In genomic region chr19:37601968-37602848, GRCm38 (mm10) we compare ENCODE assay signal across 8 mouse cellular contexts. TPM values are rescaled to one million over a fixed set of nuclear protein-coding genes. Genes with fewer than 3 reads are reported as not detected.
DNase-seq lines count a peak whose midpoint lies in the region; ATAC-seq lines count a peak whose summit lies in the region.

No protein-coding gene starts in this region.

- no peak overlapping the region for H3K9ac ChIP-seq in hindbrain, embryonic 16.5 days (ENCODE audit: low read depth, low read length)
- peak overlapping the region; percentile 49; the same call in 1 of the 2 replicates for H3K9ac ChIP-seq in liver, embryonic 13.5 days
- no peak overlapping the region for H3K9ac ChIP-seq in neural tube, embryonic 14.5 days (replicated peaks; ENCODE audit: low read depth, low read length)

- peak overlapping the region; percentile 27; the same call in 1 of the 2 replicates for H3K4me2 ChIP-seq in hindbrain, embryonic 16.5 days (ENCODE audit: low read length)
- H3K4me2 ChIP-seq in liver, embryonic 13.5 days = peak overlapping the region; percentile 46
- H3K4me2 ChIP-seq in neural tube, embryonic 14.5 days (ENCODE audit: low read depth, low read length) = no peak overlapping the region; the same call in 1 of the 2 replicates

- no peaks in the 10 kb centered on the region for H3K27me3 ChIP-seq in hindbrain, embryonic 16.5 days (replicated peaks; ENCODE audit: control insufficient read depth, insufficient read depth, low read length)
- no peaks in the 10 kb centered on the region for H3K27me3 ChIP-seq in liver, embryonic 13.5 days
- no peaks in the 10 kb centered on the region for H3K27me3 ChIP-seq in neural tube, embryonic 14.5 days (ENCODE audit: control insufficient read depth, insufficient read depth, low read length)

- no peak overlapping the region for H3K27ac ChIP-seq in hindbrain, embryonic 16.5 days (ENCODE audit: low read depth, low read length)
- H3K27ac ChIP-seq in liver, embryonic 13.5 days = peak overlapping the region; percentile 75
- no peak overlapping the region for H3K27ac ChIP-seq in neural tube, embryonic 14.5 days (ENCODE audit: low read depth, low read length)

- 0 out of 2 replicates have a peak overlapping the region, but pooled peaks have one; percentile 5 for H3K4me3 ChIP-seq in hindbrain, embryonic 16.5 days (ENCODE audit: low read length)
- H3K4me3 ChIP-seq in liver, embryonic 13.5 days (replicated peaks) = peak overlapping the region; percentile 26
- H3K4me3 ChIP-seq in neural tube, embryonic 14.5 days (ENCODE audit: low read depth, low read length) = no peak overlapping the region

- H3K4me1 ChIP-seq in hindbrain, embryonic 16.5 days (ENCODE audit: control insufficient read depth, insufficient read depth, low read depth, low read length) = peaks cover 2% of the 10 kb centered on the region; the same call in 1 of the 2 replicates
- peaks cover 10% of the 10 kb centered on the region for H3K4me1 ChIP-seq in liver, embryonic 13.5 days (replicated peaks)
- H3K4me1 ChIP-seq in neural tube, embryonic 14.5 days (ENCODE audit: control insufficient read depth, insufficient read depth, low read length) = no peaks in the 10 kb centered on the region

- ATAC-seq in hindbrain, embryonic 16.5 days = peak; percentile 74
- peak; percentile 85 for ATAC-seq in liver, embryonic 13.5 days (ENCODE audit: low read depth)
- ATAC-seq in neural tube, embryonic 14.5 days (ENCODE audit: low read depth) = peak; percentile 63

- no peaks in the 10 kb centered on the region for H3K9me3 ChIP-seq in hindbrain, embryonic 16.5 days (ENCODE audit: control insufficient read depth, low read length)
- no peaks in the 10 kb centered on the region for H3K9me3 ChIP-seq in liver, embryonic 13.5 days (replicated peaks)
- H3K9me3 ChIP-seq in neural tube, embryonic 14.5 days (ENCODE audit: control insufficient read depth, low read length) = no peaks in the 10 kb centered on the region

- peak; percentile 29 to 47 for DNase-seq in right cerebral cortex, adult 2 months (ENCODE audit: low spot score in 2 of 2)
- no peak for DNase-seq in right cerebral cortex, postnatal 14 days
- peak; percentile 78 for DNase-seq in adipocyte (ENCODE audit: low spot score)
- peak; percentile 10 for DNase-seq in fat pad, adult 2 months (ENCODE audit: extremely low read depth, low read depth, low spot score)
- DNase-seq in liver, embryonic 13.5 days = peak; percentile 41
- no peak for DNase-seq in testis, postnatal 14 days (ENCODE audit: low spot score)

- 37% methylated on average over 22 of the region's 22 CpGs for WGBS in hindbrain, embryonic 16.5 days
- WGBS in liver, embryonic 13.5 days (ENCODE audit: insufficient replicate concordance) = 26% methylated on average over 22 of the region's 22 CpGs
- WGBS in neural tube, embryonic 14.5 days = 42% methylated on average over 22 of the region's 22 CpGs

- H3K36me3 ChIP-seq in hindbrain, embryonic 16.5 days (ENCODE audit: control insufficient read depth, insufficient read depth, low read length) = 0 out of 2 replicates have a peak, but pooled peaks cover 2% of the 10 kb centered on the region
- H3K36me3 ChIP-seq in liver, embryonic 13.5 days = peaks cover 59% of the 10 kb centered on the region
- H3K36me3 ChIP-seq in neural tube, embryonic 14.5 days (ENCODE audit: control insufficient read depth, insufficient read depth, low read length) = no peaks in the 10 kb centered on the region

RNA-seq across cellular contexts. Expression of gene Exoc6, which starts 52.0 kb away (rescaled TPM):
- polyA plus RNA-seq in hindbrain, embryonic 16.5 days (2015; fragmentation: Nextera tagmentation; extraction: Ambion mirVana) = 21.7 and 22.5 TPM in 2 replicates
- polyA plus RNA-seq in liver, embryonic 13.5 days (2015; fragmentation: Nextera tagmentation; extraction: Ambion mirVana) = 34.3 and 41.6 TPM in 2 replicates
- polyA plus RNA-seq in neural tube, embryonic 14.5 days (2014; fragmentation: Nextera tagmentation; extraction: Ambion mirVana) = 26.5 and 27.0 TPM in 2 replicates

Comparison
In these comparisons a context has a peak if more than half of its experiments do, and no peak if none do; other contexts are left out.
1. DNase-seq: peak in right cerebral cortex, adult 2 months (2 of 2), adipocyte (single experiment), fat pad, adult 2 months (single experiment) and liver, embryonic 13.5 days (single experiment); none in right cerebral cortex, postnatal 14 days (single experiment) and testis, postnatal 14 days (single experiment).
2. Peak in every context shown above with its lines, with median percentiles within 50 percentile points of each other: ATAC-seq.